Mouse (Mus musculus) liver, embryonic 14.5 days (tissue): Measurements from ENCODE around the gene Ltb.

Source experiments
- CTCF ChIP-seq: IDR thresholded peaks from 2 replicates; pipeline ENCODE4 v1.5.1; 2016; ENCODE audit warnings: antibody characterized with exemption, low read depth, control low read depth
- EP300 ChIP-seq: IDR thresholded peaks from 2 replicates; pipeline ENCODE4 v1.6.1; 2016; ENCODE audit warnings: antibody characterized with exemption, low read depth

- TF ChIP-seq CTCF = no peak
- TF ChIP-seq EP300 = no peak
Measured at GRCm38 (mm10) chr17:35233114-35233980, 39.1 kb downstream of the Ltb start, which contains the start of gene Atp6v1g2.
